ENCODE assay signal across 8 mouse cellular contexts in the genomic region with DNA sequence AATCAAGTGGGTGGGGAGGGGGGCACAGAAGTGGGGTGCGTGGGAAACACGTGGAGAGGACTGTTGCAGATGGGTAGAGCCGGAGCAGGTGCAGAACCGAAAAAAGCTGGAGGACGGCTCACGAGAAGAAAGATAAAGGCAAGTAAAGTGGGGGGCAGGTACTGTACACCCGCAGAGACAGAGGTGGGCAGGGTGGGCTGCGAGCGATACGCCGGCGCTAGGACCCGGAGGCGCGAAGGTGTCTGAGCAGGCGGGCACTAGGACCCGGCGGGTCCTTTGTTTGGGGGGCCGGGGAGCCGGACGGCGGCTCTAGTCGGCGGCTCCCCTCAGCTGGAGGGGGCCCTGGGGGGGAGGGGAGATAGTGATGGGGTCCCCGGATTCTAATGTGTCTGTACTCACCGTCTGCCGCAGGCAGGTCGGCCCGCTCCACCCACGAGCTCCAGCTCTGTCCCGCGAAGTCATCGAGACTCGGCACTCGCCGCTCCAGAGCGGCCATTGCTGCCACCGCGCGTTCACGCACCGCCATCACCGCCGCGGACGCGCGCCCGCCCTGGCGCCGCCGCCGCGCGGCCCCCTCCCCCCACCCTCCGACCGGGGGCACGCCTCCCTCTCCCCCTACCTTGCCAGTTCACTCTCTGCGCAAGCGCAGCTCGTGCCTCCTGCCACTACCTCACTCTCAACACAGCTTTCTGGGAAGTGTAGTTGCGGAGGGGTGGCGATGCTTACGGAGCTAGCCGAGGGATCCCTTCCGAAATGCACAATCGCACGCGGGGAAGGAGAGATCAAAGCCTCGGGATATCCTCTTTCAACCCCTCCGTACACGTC. TPM values are rescaled to one million over a fixed set of nuclear protein-coding genes. Genes with fewer than 3 reads are reported as not detected.
DNase-seq lines count a peak whose midpoint lies in the region; ATAC-seq lines count a peak whose summit lies in the region.

No protein-coding gene starts in this region.

- DNase-seq in Muller cell, postnatal 12 days (ENCODE audit: inconsistent ontology term) = peak; percentile 95
- peak; percentile 97 for DNase-seq in cerebellum, adult 9-11 months
- DNase-seq in frontal cortex, adult 2 months (ENCODE audit: extremely low spot score in 1 of 2, low spot score in 1 of 2) = peak; percentile 92 to 95
- DNase-seq in hindbrain, embryonic 11.5 days (ENCODE audit: low spot score) = peak; percentile 98
- peak; percentile 91 to 94 for DNase-seq in layer of hippocampus, postnatal 10 days (ENCODE audit: low spot score in 2 of 2)
- peak; percentile 95 for DNase-seq in lung, postnatal 10 days
- peak; percentile 92 for DNase-seq in ovary, postnatal 36 days (ENCODE audit: low spot score)
- DNase-seq in thymus, postnatal 25 days = peak; percentile 92

- no peaks in the 10 kb centered on the region for H3K27me3 ChIP-seq in hindbrain, embryonic 11.5 days (ENCODE audit: control insufficient read depth, insufficient read depth, low read length)

- H3K4me2 ChIP-seq in hindbrain, embryonic 11.5 days (replicated peaks; ENCODE audit: low read depth, low read length) = peak overlapping the region; percentile 75

- H3K27ac ChIP-seq in hindbrain, embryonic 11.5 days (ENCODE audit: low read depth, low read length) = peak overlapping the region; percentile 96

- H3K4me1 ChIP-seq in hindbrain, embryonic 11.5 days (replicated peaks; ENCODE audit: control insufficient read depth, insufficient read depth, low read length) = no peaks in the 10 kb centered on the region; the same call in none of the 2 replicates

- no peaks in the 10 kb centered on the region for H3K9me3 ChIP-seq in hindbrain, embryonic 11.5 days (ENCODE audit: control insufficient read depth, low read length)

- under 1% methylated on average over 48 of the region's 72 CpGs for WGBS in hindbrain, embryonic 11.5 days

- peak; percentile 96 for ATAC-seq in hindbrain, embryonic 11.5 days (ENCODE audit: low FRiP score)

- peak overlapping the region; percentile 89 for H3K9ac ChIP-seq in hindbrain, embryonic 11.5 days (ENCODE audit: low read depth, low read length)

- H3K4me3 ChIP-seq in hindbrain, embryonic 11.5 days (ENCODE audit: low read depth, low read length) = peak overlapping the region; percentile 68

- H3K36me3 ChIP-seq in hindbrain, embryonic 11.5 days (ENCODE audit: control insufficient read depth, insufficient read depth, low read length) = peaks cover 3% of the 10 kb centered on the region; the same call in 1 of the 2 replicates

RNA-seq across cellular contexts. Expression of a gene that starts 0.6 kb away (rescaled TPM):
- polyA plus RNA-seq in frontal cortex, adult 2 months (2012; rRNA removed) = 42.7 and 44.0 TPM in 2 replicates
- polyA plus RNA-seq in hindbrain, embryonic 11.5 days (2014; fragmentation: Nextera tagmentation; extraction: Ambion mirVana) = 16.6 and 19.9 TPM in 2 replicates
- 10 to 100 TPM; 21.1 to 26.1 TPM for total RNA-seq in layer of hippocampus, postnatal 10 days (2021)

RNA-seq across cellular contexts. Expression of a gene that starts 9.1 kb away (rescaled TPM):
- polyA plus RNA-seq in frontal cortex, adult 2 months (2012; rRNA removed) = 19.1 and 19.3 TPM in 2 replicates
- polyA plus RNA-seq in hindbrain, embryonic 11.5 days (2014; fragmentation: Nextera tagmentation; extraction: Ambion mirVana) = 2.4 and 2.6 TPM in 2 replicates
- 10 to 100 TPM; 10.6 to 11.2 TPM for total RNA-seq in layer of hippocampus, postnatal 10 days (2021)

RNA-seq across cellular contexts. Expression of a gene that starts 16.3 kb away (rescaled TPM):
- polyA plus RNA-seq in frontal cortex, adult 2 months (2012; rRNA removed) = 1.8 and 1.9 TPM in 2 replicates
- polyA plus RNA-seq in hindbrain, embryonic 11.5 days (2014; fragmentation: Nextera tagmentation; extraction: Ambion mirVana) = 0.47 and 0.59 TPM in 2 replicates
- total RNA-seq in layer of hippocampus, postnatal 10 days (2021) = 1 to 10 TPM; 1.2 to 1.6 TPM

RNA-seq across cellular contexts. Expression of a gene that starts 24.0 kb away (rescaled TPM):
- 62.1 and 62.6 TPM in 2 replicates for polyA plus RNA-seq in frontal cortex, adult 2 months (2012; rRNA removed)
- polyA plus RNA-seq in hindbrain, embryonic 11.5 days (2014; fragmentation: Nextera tagmentation; extraction: Ambion mirVana) = 4.2 and 6.0 TPM in 2 replicates
- total RNA-seq in layer of hippocampus, postnatal 10 days (2021) = 10 to 100 TPM; 36.9 to 37.2 TPM

RNA-seq across cellular contexts. Expression of a gene that starts 46.6 kb away (rescaled TPM):
- polyA plus RNA-seq in frontal cortex, adult 2 months (2012; rRNA removed) = 98.0 and 117 TPM in 2 replicates
- polyA plus RNA-seq in hindbrain, embryonic 11.5 days (2014; fragmentation: Nextera tagmentation; extraction: Ambion mirVana) = 275 and 296 TPM in 2 replicates
- total RNA-seq in layer of hippocampus, postnatal 10 days (2021) = 10 to 100 TPM; 84.5 to 91.8 TPM

Comparison
In these comparisons a context has a peak if more than half of its experiments do, and no peak if none do; other contexts are left out.
1. Peak in every context shown above with its lines: DNase-seq, ATAC-seq, H3K4me3 ChIP-seq and H3K27ac ChIP-seq.